Mouse (Mus musculus) adipocyte (in vitro differentiated cells): ENCODE measurements at regions not wholly inside any gene's neighbourhood (a gene's known extent, or its start where the extent isn't known, plus 50 kb on each side); places are given as distances from the start of the nearest gene placed in this dataset.

ENCODE experiments used
- DNase-seq: peaks from one replicate; pipeline ENCODE4 v3.0.0-alpha.2; 2016; ENCODE audit warnings: low spot score

- DNase-seq, result no peak
Measured at GRCm38 (mm10) chr1:190067181-190067580, 103.3 kb downstream of the Prox1 start.

GRCm38 (mm10) chr1:190066426-190066825 lies 104.1 kb downstream of the Prox1 start:
- DNase-seq, result no peak

GRCm38 (mm10) chr1:190061560-190062295 lies 108.8 kb downstream of the Prox1 start:
- no peak for DNase-seq

- DNase-seq, result no peak
Measured at GRCm38 (mm10) chr1:190059025-190059424, 111.5 kb downstream of the Prox1 start.

GRCm38 (mm10) chr1:190056931-190057330 lies 113.6 kb downstream of the Prox1 start:
- DNase-seq, result no peak

GRCm38 (mm10) chr1:190051903-190052302 lies 118.6 kb downstream of the Prox1 start:
- DNase-seq, result no peak

GRCm38 (mm10) chr1:190048521-190049170 lies 121.9 kb downstream of the Prox1 start:
- no peak for DNase-seq

GRCm38 (mm10) chr1:190047201-190047600 lies 123.3 kb downstream of the Prox1 start:
- no peak for DNase-seq

GRCm38 (mm10) chr1:190045797-190046196 lies 123.6 kb upstream of the Smyd2 start:
- no peak for DNase-seq

- no peak for DNase-seq
Measured at GRCm38 (mm10) chr1:190044036-190044435, 121.9 kb upstream of the Smyd2 start.

- DNase-seq, result no peak
Measured at GRCm38 (mm10) chr1:190043156-190043555, 121.0 kb upstream of the Smyd2 start.

GRCm38 (mm10) chr1:190042197-190042596 lies 120.0 kb upstream of the Smyd2 start:
- DNase-seq, result no peak

GRCm38 (mm10) chr1:190041096-190041706 lies 119.0 kb upstream of the Smyd2 start:
- no peak for DNase-seq

GRCm38 (mm10) chr1:190038046-190038445 lies 115.9 kb upstream of the Smyd2 start:
- DNase-seq, result no peak

GRCm38 (mm10) chr1:190036726-190037125 lies 114.6 kb upstream of the Smyd2 start:
- no peak for DNase-seq

GRCm38 (mm10) chr1:190035935-190036334 lies 113.8 kb upstream of the Smyd2 start:
- no peak for DNase-seq

GRCm38 (mm10) chr1:190034091-190034490 lies 111.9 kb upstream of the Smyd2 start:
- DNase-seq, result no peak

- DNase-seq, result no peak
Measured at GRCm38 (mm10) chr1:190027536-190027935, 105.4 kb upstream of the Smyd2 start.

- DNase-seq, result no peak
Measured at GRCm38 (mm10) chr1:190009466-190009865, 87.3 kb upstream of the Smyd2 start.

- DNase-seq, result no peak
Measured at GRCm38 (mm10) chr1:190007271-190007670, 85.1 kb upstream of the Smyd2 start.

GRCm38 (mm10) chr1:190001084-190001483 lies 78.9 kb upstream of the Smyd2 start:
- DNase-seq, result no peak

GRCm38 (mm10) chr1:189993706-189994105 lies 71.5 kb upstream of the Smyd2 start:
- DNase-seq, result no peak

GRCm38 (mm10) chr1:189993221-189993620 lies 71.1 kb upstream of the Smyd2 start:
- no peak for DNase-seq
